Mouse (Mus musculus) liver, embryonic 15.5 days (tissue): ENCODE results near the gene Ccdc184. TPM values are rescaled to one million over a fixed set of nuclear protein-coding genes. Genes with fewer than 3 reads are reported as not detected.

ENCODE experiments used
- ATAC-seq: fragments of 200-750 bp; cut with Nextera tagmentation; 2 replicates; pipeline ENCODE4 v1.8.0; 2017; ENCODE audit warnings: moderate number of reproducible peaks, mild to moderate bottlenecking, moderate library complexity; ENCODE audit not compliant: insufficient read depth
- H3K27ac ChIP-seq: fragments of 300-500 bp; sonication (generic); replicated peaks from 2 replicates; pipeline ENCODE4 v1.5.1; 2015; ENCODE audit warnings: mild to moderate bottlenecking, inconsistent platforms
- H3K27me3 ChIP-seq: fragments of 300-500 bp; sonication (generic); 2 replicates; pipeline ENCODE4 v1.6.1; 2015; ENCODE audit warnings: mild to moderate bottlenecking, inconsistent platforms
- H3K36me3 ChIP-seq: fragments of 300-500 bp; sonication (generic); replicated peaks from 2 replicates; pipeline ENCODE4 v1.6.1; 2015; ENCODE audit warnings: moderate library complexity, mild to moderate bottlenecking, inconsistent platforms
- H3K4me1 ChIP-seq: fragments of 300-500 bp; sonication (generic); replicated peaks from 2 replicates; pipeline ENCODE4 v1.6.1; 2015; ENCODE audit warnings: inconsistent platforms
- H3K4me2 ChIP-seq: fragments of 300-500 bp; sonication (generic); 2 replicates; pipeline ENCODE4 v1.6.1; 2015; ENCODE audit warnings: moderate library complexity, mild to moderate bottlenecking, inconsistent platforms
- H3K4me3 ChIP-seq: fragments of 300-500 bp; sonication (generic); replicated peaks from 2 replicates; pipeline ENCODE4 v1.5.1; 2015; ENCODE audit warnings: mild to moderate bottlenecking, inconsistent platforms
- H3K9ac ChIP-seq: fragments of 300-500 bp; sonication (generic); 2 replicates; pipeline ENCODE4 v1.6.1; 2015; ENCODE audit warnings: moderate library complexity, mild to moderate bottlenecking, inconsistent platforms
- H3K9me3 ChIP-seq: fragments of 300-500 bp; sonication (generic); replicated peaks from 2 replicates; pipeline ENCODE4 v1.6.1; 2016; ENCODE audit warnings: inconsistent platforms
- WGBS: fragments of 180-500 bp; shearing (Covaris S2); methylation state at CpG from one replicate; pipeline ENCODE4 v1.1.7; 2015; ENCODE audit warnings: mixed read lengths; ENCODE audit not compliant: insufficient replicate concordance; 5-methylcytosine and 5-hydroxymethylcytosine counted together
- polyA plus RNA-seq: library from polyadenylated mRNA; unstranded; fragments of >200 nt; fragmentation: Nextera tagmentation; extraction: Ambion mirVana; gene quantifications from 2 replicates; pipeline ENCODE4 v1.2.1, GENCODE M21; 2015

The Ccdc184 gene
- 0.06 TPM in 1 of 2 replicates, not detected in the other for polyA plus RNA-seq

DNA sequence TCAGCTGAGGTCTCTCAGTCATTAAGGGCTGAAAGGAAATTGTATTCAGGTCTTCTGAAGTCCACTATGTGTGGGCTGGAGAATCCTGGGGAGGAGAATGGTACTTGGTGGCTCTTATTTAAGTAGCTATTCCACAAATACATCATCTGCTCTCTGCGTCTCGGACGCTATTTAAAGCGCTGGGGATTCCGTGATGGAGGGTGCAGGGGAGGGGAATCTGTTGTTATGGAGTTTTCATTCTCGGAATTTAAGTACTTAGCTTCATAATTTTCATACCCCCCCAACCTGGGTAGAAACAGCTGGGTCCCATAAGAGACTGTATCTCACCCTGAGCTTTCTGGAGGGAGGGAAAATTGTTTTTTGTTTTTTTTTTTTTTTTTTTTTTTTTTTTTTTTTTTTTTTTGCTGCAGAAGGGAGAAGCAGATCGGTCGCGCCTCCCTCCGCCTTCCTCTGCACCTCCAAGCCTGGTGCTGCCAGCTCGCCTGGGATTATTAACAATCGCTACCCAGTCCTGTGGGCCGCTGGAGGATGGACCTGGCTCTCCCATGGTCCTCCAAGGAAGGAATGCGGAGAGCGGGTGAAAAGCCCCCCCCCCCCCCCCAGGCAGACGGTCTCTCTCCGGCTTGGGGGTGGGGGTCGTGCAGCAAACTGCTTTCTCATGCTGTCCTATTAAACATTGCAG is at the start of gene Ccdc184:
Ccdc184 (plus strand) TSS at position 196 of the 682 bp plus-strand sequence.
- H3K9ac ChIP-seq: no peak within 1 kb of the TSS
- 0 out of 2 replicates have a peak within 1 kb of the TSS, but pooled peaks have one; percentile 8 for H3K4me3 ChIP-seq
- no peaks in the 10 kb centered on the region for H3K36me3 ChIP-seq
- no peaks in the 10 kb centered on the region for H3K9me3 ChIP-seq
- ATAC-seq: no peak
- H3K4me2 ChIP-seq: peak within 1 kb of the TSS; percentile 30; the same call in 1 of the 2 replicates
- 7% methylated on average over 18 of the region's 18 CpGs for WGBS
- H3K27ac ChIP-seq: no peak within 1 kb of the TSS
- H3K27me3 ChIP-seq: peaks cover 88% of the 10 kb centered on the region
- H3K4me1 ChIP-seq: 0 out of 2 replicates have a peak, but pooled peaks cover 3% of the 10 kb centered on the region

- H3K4me3 ChIP-seq: no peak overlapping the region
- peaks cover 64% of the 10 kb centered on the region for H3K36me3 ChIP-seq
- no peak overlapping the region for H3K9ac ChIP-seq
- ATAC-seq: no peak
- peaks cover 28% of the 10 kb centered on the region for H3K4me1 ChIP-seq
- WGBS: 81% methylated on average over 12 of the region's 12 CpGs
- no peaks in the 10 kb centered on the region for H3K9me3 ChIP-seq
- no peaks in the 10 kb centered on the region for H3K27me3 ChIP-seq
- H3K27ac ChIP-seq: no peak overlapping the region
- H3K4me2 ChIP-seq: no peak overlapping the region
These were observed 47.6 kb upstream of the Ccdc184 start for GRCm38 (mm10) chr15:98119363-98119762.

GRCm38 (mm10) chr15:98120831-98121230 is 46.1 kb upstream of the Ccdc184 start:
- H3K9me3 ChIP-seq: no peaks in the 10 kb centered on the region
- no peaks in the 10 kb centered on the region for H3K27me3 ChIP-seq
- WGBS: 84% methylated on average over 20 of the region's 20 CpGs
- no peak overlapping the region for H3K27ac ChIP-seq
- H3K4me1 ChIP-seq: peaks cover 17% of the 10 kb centered on the region
- ATAC-seq: no peak
- peaks cover 71% of the 10 kb centered on the region for H3K36me3 ChIP-seq
- H3K4me3 ChIP-seq: no peak overlapping the region
- no peak overlapping the region for H3K4me2 ChIP-seq
- no peak overlapping the region for H3K9ac ChIP-seq

DNA sequence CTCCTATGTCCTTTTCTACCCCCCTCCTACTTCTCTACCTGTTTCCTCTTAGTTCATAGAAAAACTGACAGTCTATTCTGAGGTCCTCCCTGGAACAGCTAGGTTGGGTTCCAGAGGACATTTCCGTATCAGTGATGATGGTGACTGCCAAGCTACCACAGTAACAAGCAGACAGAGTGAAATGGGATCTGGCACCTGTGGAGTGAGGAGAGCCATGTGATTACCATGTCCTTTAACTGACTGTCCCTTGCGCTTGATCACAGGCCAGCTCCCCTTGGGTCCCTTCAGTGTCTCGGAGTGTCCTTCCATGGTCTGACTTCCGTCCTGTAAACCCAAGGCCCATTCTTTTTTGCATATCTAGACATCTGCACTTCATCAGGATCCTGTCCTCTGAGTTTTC is 36.0 kb upstream of the Ccdc184 start:
- ATAC-seq: no peak
- Histone ChIP-seq H3K36me3 (peaks cover 85% of the 10 kb centered on the region), H3K9ac (no peak overlapping the region), H3K4me3 (no peak overlapping the region), H3K4me2 (no peak overlapping the region), H3K27ac (no peak overlapping the region), H3K27me3 (no peaks in the 10 kb centered on the region), H3K4me1 (no peaks in the 10 kb centered on the region), H3K9me3 (no peaks in the 10 kb centered on the region)
- WGBS: 82% methylated on average over 4 of the region's 4 CpGs

DNA sequence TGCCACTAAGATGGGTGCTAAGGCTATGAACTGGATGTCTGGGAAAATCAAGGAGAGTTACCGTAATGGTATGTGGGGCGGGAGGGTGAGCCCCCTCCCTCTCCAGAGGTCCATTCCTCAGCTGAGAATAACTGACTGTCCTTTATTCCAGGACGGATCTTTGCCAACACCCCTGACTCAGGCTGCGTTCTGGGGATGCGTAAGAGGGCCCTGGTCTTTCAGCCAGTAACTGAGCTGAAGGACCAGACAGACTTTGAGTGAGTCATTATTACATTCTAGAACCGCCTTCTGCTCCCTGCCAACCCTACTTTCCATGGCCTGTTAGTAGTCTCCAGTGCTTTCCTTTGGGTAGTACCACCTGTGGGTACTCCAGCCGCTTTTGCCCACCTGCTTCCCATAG is 35.5 kb upstream of the Ccdc184 start:
- H3K27ac ChIP-seq: no peak overlapping the region
- ATAC-seq: no peak
- H3K4me2 ChIP-seq: no peak overlapping the region
- H3K4me1 ChIP-seq: no peaks in the 10 kb centered on the region
- H3K4me3 ChIP-seq: no peak overlapping the region
- H3K36me3 ChIP-seq: peaks cover 87% of the 10 kb centered on the region
- no peak overlapping the region for H3K9ac ChIP-seq
- H3K27me3 ChIP-seq: no peaks in the 10 kb centered on the region
- H3K9me3 ChIP-seq: no peaks in the 10 kb centered on the region
- 80% methylated on average over 7 of the region's 7 CpGs for WGBS

GRCm38 (mm10) chr15:98131942-98132655 is 34.9 kb upstream of the Ccdc184 start:
- Histone ChIP-seq H3K36me3 (peaks cover 90% of the 10 kb centered on the region), H3K27ac (no peak overlapping the region), H3K27me3 (no peaks in the 10 kb centered on the region), H3K9me3 (no peaks in the 10 kb centered on the region), H3K4me3 (no peak overlapping the region), H3K4me2 (no peak overlapping the region), H3K9ac (no peak overlapping the region), H3K4me1 (no peaks in the 10 kb centered on the region)
- 80% methylated on average over 15 of the region's 15 CpGs for WGBS
- no peak for ATAC-seq

DNA sequence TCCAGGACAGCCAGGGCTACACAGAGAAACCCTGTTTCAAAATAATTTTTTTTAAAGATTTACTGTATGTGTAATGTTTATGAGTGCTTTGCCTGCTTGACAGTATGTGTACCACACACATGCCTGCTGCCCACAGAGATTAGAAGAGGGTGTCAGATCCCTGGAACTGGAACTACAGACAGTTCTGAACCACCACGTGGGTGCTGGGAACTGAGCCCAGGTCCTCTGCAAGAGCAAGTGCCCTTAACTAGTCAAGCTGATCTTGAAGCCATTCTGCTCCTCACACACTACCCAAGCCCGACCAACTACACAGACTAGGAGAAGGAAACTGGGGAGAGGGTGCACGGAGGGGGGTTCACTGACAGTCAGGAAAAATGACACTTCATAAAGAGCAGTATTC is 33.5 kb upstream of the Ccdc184 start:
- no peaks in the 10 kb centered on the region for H3K9me3 ChIP-seq
- no peak for ATAC-seq
- H3K27ac ChIP-seq: no peak overlapping the region
- WGBS: 69% methylated on average over 3 of the region's 3 CpGs
- H3K4me3 ChIP-seq: no peak overlapping the region
- H3K4me2 ChIP-seq: no peak overlapping the region
- H3K36me3 ChIP-seq: peaks cover 88% of the 10 kb centered on the region
- no peaks in the 10 kb centered on the region for H3K4me1 ChIP-seq
- no peak overlapping the region for H3K9ac ChIP-seq
- no peaks in the 10 kb centered on the region for H3K27me3 ChIP-seq

DNA sequence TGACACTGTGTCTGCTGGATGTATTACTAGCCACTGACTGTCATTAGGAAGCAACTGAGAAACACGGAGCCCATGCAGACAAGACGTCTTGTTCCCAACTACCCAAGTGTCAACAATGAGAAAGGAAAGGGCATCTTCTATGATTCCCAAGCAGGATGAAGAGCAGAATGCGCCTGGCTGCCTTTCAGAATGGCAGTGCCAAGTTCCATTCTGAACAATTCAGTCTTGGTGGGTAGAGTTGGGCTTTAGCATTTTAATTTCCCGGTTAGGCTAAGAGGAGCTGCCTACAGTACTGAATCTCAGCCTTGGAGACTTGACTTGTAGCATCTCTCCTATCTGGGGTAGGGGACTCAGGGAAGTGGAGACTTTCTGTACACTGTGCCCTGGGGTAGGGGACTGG is 32.9 kb upstream of the Ccdc184 start:
- WGBS: 82% methylated on average over 4 of the region's 4 CpGs
- H3K9ac ChIP-seq: no peak overlapping the region
- H3K4me3 ChIP-seq: no peak overlapping the region
- ATAC-seq: no peak
- H3K27ac ChIP-seq: no peak overlapping the region
- no peaks in the 10 kb centered on the region for H3K4me1 ChIP-seq
- no peak overlapping the region for H3K4me2 ChIP-seq
- peaks cover 88% of the 10 kb centered on the region for H3K36me3 ChIP-seq
- no peaks in the 10 kb centered on the region for H3K27me3 ChIP-seq
- no peaks in the 10 kb centered on the region for H3K9me3 ChIP-seq

DNA sequence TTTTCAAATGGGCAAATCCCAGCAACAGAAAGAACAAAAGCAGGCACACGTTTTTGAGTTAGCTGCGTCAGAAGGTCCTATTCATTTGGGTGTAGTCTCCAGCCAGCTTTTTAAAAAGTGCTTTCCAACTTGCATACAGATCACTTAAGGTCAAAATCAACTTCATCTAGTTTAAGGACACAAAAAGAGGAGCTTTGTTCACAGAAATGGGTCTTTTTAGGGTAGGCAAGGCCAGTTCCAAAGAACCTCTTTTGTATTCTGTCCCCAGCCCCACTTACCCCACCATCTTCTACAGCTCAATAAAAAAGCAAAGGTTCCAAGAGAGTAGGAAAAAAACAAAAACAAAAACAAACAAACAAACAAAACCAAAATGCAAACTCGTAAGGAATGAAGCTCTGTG is 32.3 kb upstream of the Ccdc184 start:
- H3K27ac ChIP-seq: no peak overlapping the region
- no peak for ATAC-seq
- H3K9me3 ChIP-seq: no peaks in the 10 kb centered on the region
- no peak overlapping the region for H3K4me3 ChIP-seq
- no peak overlapping the region for H3K9ac ChIP-seq
- no peaks in the 10 kb centered on the region for H3K4me1 ChIP-seq
- no peaks in the 10 kb centered on the region for H3K27me3 ChIP-seq
- no peak overlapping the region for H3K4me2 ChIP-seq
- 74% methylated on average over 3 of the region's 3 CpGs for WGBS
- peaks cover 85% of the 10 kb centered on the region for H3K36me3 ChIP-seq

GRCm38 (mm10) chr15:98135671-98136070 is 31.3 kb upstream of the Ccdc184 start:
- H3K4me1 ChIP-seq: no peaks in the 10 kb centered on the region
- no peak overlapping the region for H3K9ac ChIP-seq
- no peak overlapping the region for H3K4me2 ChIP-seq
- H3K4me3 ChIP-seq: no peak overlapping the region
- no peaks in the 10 kb centered on the region for H3K27me3 ChIP-seq
- H3K27ac ChIP-seq: no peak overlapping the region
- H3K36me3 ChIP-seq: peaks cover 84% of the 10 kb centered on the region
- H3K9me3 ChIP-seq: no peaks in the 10 kb centered on the region
- ATAC-seq: no peak
- WGBS: 89% methylated on average over 13 of the region's 13 CpGs

- H3K9ac ChIP-seq: no peak overlapping the region
- no peaks in the 10 kb centered on the region for H3K27me3 ChIP-seq
- no peak overlapping the region for H3K4me2 ChIP-seq
- H3K4me1 ChIP-seq: no peaks in the 10 kb centered on the region
- H3K27ac ChIP-seq: no peak overlapping the region
- H3K36me3 ChIP-seq: peaks cover 86% of the 10 kb centered on the region
- ATAC-seq: no peak
- 86% methylated on average over 9 of the region's 9 CpGs for WGBS
- no peaks in the 10 kb centered on the region for H3K9me3 ChIP-seq
- H3K4me3 ChIP-seq: no peak overlapping the region
These were observed 30.1 kb upstream of the Ccdc184 start for GRCm38 (mm10) chr15:98136871-98137270.
